Mouse (Mus musculus) myocyte (in vitro differentiated cells): ENCODE measurements around the gene Dpp6.

Source experiments
- POLR2A ChIP-seq: IDR thresholded peaks from one replicate; pipeline ENCODE4 v1.6.1; 2011; ENCODE audit warnings: low read depth, mild to moderate bottlenecking, control low read depth, moderate library complexity; ENCODE audit not compliant: insufficient read length
- POLR2AphosphoS2 ChIP-seq: IDR thresholded peaks from one replicate; pipeline ENCODE4 v1.6.1; 2011; ENCODE audit warnings: low read depth, control low read depth; ENCODE audit not compliant: insufficient read length
- REST ChIP-seq: IDR thresholded peaks from one replicate; pipeline ENCODE4 v1.6.1; 2011; ENCODE audit warnings: mild to moderate bottlenecking, control low read depth, moderate library complexity; ENCODE audit not compliant: insufficient read depth, insufficient read length

DNA sequence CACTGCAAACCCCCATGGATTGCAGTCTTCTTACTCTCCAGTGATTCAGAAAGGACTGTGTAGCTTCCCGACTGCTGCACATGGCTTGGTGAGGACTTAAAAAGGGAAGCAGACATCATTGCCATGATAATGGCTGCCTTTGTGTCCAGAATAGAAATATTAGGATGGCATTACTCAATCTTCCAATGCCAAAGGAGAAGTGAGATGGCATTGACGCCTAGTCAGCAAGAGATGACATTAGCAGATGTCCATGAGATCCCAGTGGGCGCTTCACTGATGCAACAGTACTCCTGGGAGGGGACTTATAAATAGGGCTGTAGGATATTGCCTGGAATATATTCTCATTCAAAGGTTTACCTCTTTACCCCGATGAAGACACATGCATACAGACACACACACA is 368.0 kb downstream of the Dpp6 start:
- TF ChIP-seq REST (no peak), POLR2A (no peak), POLR2AphosphoS2 (no peak)
